Mouse (Mus musculus): Measurements from ENCODE around the gene Farp1. TPM values are rescaled to one million over a fixed set of nuclear protein-coding genes. Genes with fewer than 3 reads are reported as not detected.

Gene Farp1
- total RNA-seq, 2 experiments from 2014 or later, result 10.7 to 11.8 TPM

- intact Hi-C loops (cut with DNase I; ENCODE audit: low total_unique reads), result no loop called here
- DNase-seq, result no peak
Measured at GRCm38 (mm10) chr14:121099876-121100275, 64.9 kb downstream of the Farp1 start.

GRCm38 (mm10) chr14:121100829-121101228, 65.8 kb downstream of the Farp1 start:
- intact Hi-C loops (cut with DNase I; ENCODE audit: low total_unique reads), result no loop called here
- DNase-seq, result no peak

- intact Hi-C loops (cut with DNase I; ENCODE audit: low total_unique reads), result no loop called here
- DNase-seq, result no peak
Measured at GRCm38 (mm10) chr14:121101531-121101930, 66.5 kb downstream of the Farp1 start.

GRCm38 (mm10) chr14:121102599-121102998, 67.6 kb downstream of the Farp1 start:
- DNase-seq, result no peak
- intact Hi-C loops (cut with DNase I; ENCODE audit: low total_unique reads), result no loop called here

GRCm38 (mm10) chr14:121103459-121103858, 68.5 kb downstream of the Farp1 start:
- intact Hi-C loops (cut with DNase I; ENCODE audit: low total_unique reads), result no loop called here
- DNase-seq, result no peak

- DNase-seq, result no peak
- intact Hi-C loops (cut with DNase I; ENCODE audit: low total_unique reads), result no loop called here
Measured at GRCm38 (mm10) chr14:121104760-121105329, 69.8 kb downstream of the Farp1 start.

GRCm38 (mm10) chr14:121106906-121107305, 71.9 kb downstream of the Farp1 start:
- no peak for DNase-seq
- intact Hi-C loops (cut with DNase I; ENCODE audit: low total_unique reads), result no loop called here

- no peak for DNase-seq
- intact Hi-C loops (cut with DNase I; ENCODE audit: low total_unique reads), result no loop called here
Measured at GRCm38 (mm10) chr14:121107707-121108285, 72.8 kb downstream of the Farp1 start.

- intact Hi-C loops (cut with DNase I; ENCODE audit: low total_unique reads), result no loop called here
- DNase-seq, result no peak
Measured at GRCm38 (mm10) chr14:121108439-121109115, 73.6 kb downstream of the Farp1 start.

- intact Hi-C loops (cut with DNase I; ENCODE audit: low total_unique reads), result no loop called here
- DNase-seq, result no peak
Measured at GRCm38 (mm10) chr14:121109116-121109504, 74.1 kb downstream of the Farp1 start.

GRCm38 (mm10) chr14:121110492-121111267, 75.7 kb downstream of the Farp1 start:
- no peak for DNase-seq
- intact Hi-C loops (cut with DNase I; ENCODE audit: low total_unique reads), result no loop called here

- intact Hi-C loops (cut with DNase I; ENCODE audit: low total_unique reads), result no loop called here
- no peak for DNase-seq
Measured at GRCm38 (mm10) chr14:121112061-121112460, 77.1 kb downstream of the Farp1 start.

- intact Hi-C loops (cut with DNase I; ENCODE audit: low total_unique reads), result no loop called here
- no peak for DNase-seq
Measured at GRCm38 (mm10) chr14:121113785-121114184, 78.8 kb downstream of the Farp1 start.

GRCm38 (mm10) chr14:121116696-121117095, 81.7 kb downstream of the Farp1 start:
- DNase-seq, result no peak
- intact Hi-C loops (cut with DNase I; ENCODE audit: low total_unique reads), result no loop called here

GRCm38 (mm10) chr14:121118860-121119259, 83.9 kb downstream of the Farp1 start:
- DNase-seq, result no peak
- intact Hi-C loops (cut with DNase I; ENCODE audit: low total_unique reads), result no loop called here

- DNase-seq, result no peak
- intact Hi-C loops (cut with DNase I; ENCODE audit: low total_unique reads), result no loop called here
Measured at GRCm38 (mm10) chr14:121121664-121122063, 86.7 kb downstream of the Farp1 start.

- DNase-seq, result no peak
- intact Hi-C loops (cut with DNase I; ENCODE audit: low total_unique reads), result no loop called here
Measured at GRCm38 (mm10) chr14:121122852-121123251, 87.9 kb downstream of the Farp1 start.

GRCm38 (mm10) chr14:121124409-121125010, 89.5 kb downstream of the Farp1 start:
- no peak for DNase-seq
- intact Hi-C loops (cut with DNase I; ENCODE audit: low total_unique reads), result loop anchor here (5.0 kb wide), 1 partner anchor 328 kb away; no protein-coding TSS in a partner anchor

- DNase-seq, result no peak
- intact Hi-C loops (cut with DNase I; ENCODE audit: low total_unique reads), result loop anchor here (5.0 kb wide), 1 partner anchor 327 kb away; no protein-coding TSS in a partner anchor
Measured at GRCm38 (mm10) chr14:121125651-121126050, 90.7 kb downstream of the Farp1 start.

- DNase-seq, result no peak
- intact Hi-C loops (cut with DNase I; ENCODE audit: low total_unique reads), result loop anchor here (5.0 kb wide), 1 partner anchor 326 kb away; no protein-coding TSS in a partner anchor
Measured at GRCm38 (mm10) chr14:121126291-121126690, 91.3 kb downstream of the Farp1 start.

Data from gastrocnemius, postnatal 14 days (tissue).